Mouse (Mus musculus): ENCODE measurements around the gene Kdelr2.

The Kdelr2 gene

DNA sequence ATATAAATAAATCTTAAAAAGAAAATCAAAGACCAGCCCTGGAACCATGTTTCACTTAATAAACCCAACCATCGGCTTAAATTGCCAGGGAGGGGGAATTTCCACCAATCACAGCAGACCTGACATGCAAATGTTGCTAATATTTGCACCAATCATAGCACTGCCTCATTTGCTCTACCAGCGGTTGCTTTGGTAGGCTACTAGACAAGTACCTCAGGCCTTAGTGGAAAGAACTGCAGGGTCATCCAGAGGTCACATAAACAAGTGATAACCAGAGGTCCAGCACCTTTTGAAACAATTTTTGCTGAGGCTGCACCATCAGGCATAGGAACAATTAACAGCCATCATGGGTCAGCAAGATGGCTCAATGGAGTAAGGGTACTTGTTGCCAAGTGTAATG, 2.1 kb upstream of the Kdelr2 start:
- DNase-seq (ENCODE audit: low spot score in 2 of 2) = no peak

DNA sequence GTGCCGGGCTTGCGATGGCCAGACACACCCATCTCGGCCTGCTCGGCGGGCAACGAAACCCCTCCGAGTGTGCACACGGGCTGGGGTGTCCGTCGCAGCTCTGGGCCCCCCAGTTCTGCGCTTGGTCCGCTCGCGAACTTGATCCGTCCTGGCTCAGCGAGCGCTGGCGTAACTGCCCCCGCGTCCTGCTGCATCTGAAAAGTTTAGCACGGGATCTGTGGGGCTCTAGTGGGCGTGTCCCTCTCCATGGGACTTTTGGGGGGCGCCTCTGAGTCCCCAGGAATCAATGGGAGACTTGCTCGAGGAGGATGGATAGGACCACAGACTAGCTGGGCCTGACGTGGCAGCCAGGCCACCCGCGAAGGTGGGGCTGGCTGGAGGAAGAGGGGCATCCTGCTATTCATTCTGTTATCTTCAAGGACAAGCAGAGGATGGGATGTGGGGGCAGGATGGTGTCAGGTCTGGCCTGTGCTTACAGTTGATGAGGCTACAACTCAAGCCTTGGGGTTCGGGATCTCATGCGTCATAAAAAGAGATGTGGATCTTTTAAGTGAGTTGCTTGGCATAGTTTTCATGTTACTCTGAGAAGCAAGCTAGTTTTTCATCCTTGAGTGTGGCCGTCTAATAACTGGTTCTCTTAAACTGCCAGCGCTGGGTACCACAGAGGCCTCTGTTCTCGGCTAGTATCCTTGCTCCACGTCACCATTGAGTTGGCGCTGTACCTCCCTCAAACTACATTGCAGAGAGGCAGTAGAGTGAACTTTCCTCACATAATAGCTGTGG, 701 bp downstream of the Kdelr2 start:
- DNase-seq (ENCODE audit: low spot score in 2 of 2) = no peak

DNA sequence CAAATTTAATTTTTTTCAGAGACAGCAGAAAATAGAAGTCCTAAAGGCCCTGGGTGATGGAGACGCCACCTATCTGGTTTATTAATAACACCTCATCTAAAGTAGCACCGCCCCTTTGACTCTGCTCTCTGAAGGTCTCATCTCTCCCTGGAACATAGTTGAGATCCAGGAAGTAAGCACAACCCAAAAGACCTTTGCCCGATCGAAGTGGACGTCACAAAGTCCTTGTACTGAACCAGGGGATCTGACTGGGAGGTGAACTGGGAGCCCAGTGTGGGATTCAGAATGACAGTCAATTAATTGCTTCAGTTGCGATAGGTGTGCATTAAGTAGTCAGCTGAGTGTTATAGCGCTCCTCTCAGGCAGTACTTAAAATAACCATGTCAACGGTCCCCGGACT, 1.6 kb downstream of the Kdelr2 start:
- DNase-seq (ENCODE audit: low spot score in 2 of 2) = no peak

DNA sequence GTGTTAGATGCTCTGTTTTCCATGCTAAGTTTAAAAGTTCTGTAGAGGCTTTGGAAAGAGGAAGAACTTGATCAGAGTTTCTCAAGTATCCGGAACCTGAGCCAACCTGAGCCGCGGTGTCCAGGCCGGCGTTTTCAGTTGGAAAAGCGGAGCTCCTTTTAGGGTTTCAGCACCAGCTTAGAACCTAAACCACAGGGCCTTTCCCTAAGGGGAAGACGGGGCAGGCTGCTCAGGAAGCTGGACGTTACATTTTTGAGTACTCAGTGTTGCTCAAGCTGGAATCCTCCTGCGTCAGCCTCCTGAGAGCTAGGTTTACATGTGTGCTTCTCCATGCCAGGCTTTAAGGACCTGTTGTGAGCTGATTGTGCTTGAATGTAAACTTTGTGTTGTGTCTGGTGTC, 2.9 kb downstream of the Kdelr2 start:
- no peak for DNase-seq (ENCODE audit: low spot score in 2 of 2)

DNA sequence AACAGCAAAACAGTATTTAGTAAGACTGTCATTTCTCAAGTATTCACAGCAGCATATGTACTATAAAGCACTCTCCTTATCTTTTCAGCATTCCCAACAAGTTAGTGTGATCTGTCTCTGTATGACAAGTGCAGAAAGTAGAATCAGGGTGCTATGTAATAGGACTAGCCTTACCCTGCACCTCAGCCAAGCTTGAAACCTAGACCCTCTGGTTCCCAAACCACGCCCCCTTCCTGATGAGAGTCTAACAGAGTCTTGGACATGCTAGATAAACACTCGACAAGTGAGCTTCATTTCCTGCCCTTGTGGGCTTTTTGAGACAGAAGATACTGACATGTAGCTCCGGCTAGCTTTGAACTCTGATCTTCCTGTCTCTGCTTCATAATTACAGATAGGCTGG, 5.6 kb downstream of the Kdelr2 start:
- no peak for DNase-seq (ENCODE audit: low spot score in 2 of 2)

DNA sequence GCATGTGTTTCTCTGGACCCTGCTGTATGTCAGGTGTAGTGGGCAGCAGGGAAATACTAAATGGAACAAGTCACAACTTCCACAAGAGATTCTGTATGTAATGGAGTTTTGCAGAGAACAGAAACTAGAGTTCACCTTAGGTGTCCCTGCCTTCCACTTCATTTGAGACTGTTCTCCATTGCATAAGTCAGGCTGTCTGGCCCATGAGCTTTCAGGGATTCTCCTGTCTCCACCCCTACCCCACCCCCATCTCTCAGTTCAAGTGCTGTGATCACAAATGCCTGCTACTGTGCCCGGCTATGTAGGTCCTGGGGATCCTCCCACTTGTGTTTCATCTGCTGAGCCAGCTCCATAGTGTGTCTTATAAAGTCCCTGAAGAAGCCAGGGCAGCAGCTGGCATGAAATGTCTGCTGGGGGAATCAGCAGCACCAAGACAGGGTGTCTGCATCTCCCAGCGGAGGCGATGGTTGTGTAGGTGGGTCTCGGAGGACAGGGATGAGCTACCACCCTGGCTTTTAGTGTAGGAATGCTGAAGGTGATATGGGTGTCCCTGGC, 7.3 kb downstream of the Kdelr2 start:
- DNase-seq (ENCODE audit: low spot score in 2 of 2) = peak; percentile 23 to 38

DNA sequence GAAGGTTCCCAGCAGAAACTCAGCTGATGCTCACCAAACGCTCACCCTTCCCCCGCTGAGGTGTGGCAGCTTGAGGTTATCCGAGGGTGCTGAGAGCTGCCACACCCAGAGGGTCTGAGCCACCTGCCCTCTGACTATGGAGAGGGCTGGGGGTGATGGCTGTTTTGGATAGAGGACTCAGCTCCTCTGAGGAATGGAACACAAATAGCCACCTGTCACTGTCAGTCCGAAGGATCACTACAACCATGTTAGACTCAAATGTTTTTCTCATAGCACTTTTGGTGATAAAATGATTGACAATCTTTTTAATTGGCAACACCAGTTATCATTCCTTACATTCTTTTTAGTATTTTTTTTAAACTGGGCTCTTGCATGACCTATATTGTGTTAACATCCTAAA, 17.8 kb downstream of the Kdelr2 start:
- DNase-seq (ENCODE audit: low spot score in 2 of 2) = no peak

DNA sequence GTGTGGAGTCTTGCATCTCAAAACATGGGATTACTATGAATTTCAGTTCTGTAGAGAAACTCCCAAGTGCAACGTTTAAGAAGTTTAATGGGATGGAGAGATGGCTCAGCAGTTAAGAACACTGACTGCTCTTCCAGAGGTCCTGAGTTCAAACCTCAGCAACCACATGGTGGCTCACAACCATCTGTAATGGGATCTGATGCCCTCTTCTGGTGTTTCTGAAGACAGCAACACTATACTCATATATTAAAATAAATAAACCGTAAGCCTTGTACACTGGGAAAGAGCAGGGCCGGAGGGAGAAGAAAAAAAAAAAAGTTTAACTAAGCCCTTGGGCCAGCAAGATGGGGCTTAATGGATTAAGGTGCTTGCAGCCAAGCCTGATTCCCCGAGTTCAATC, 19.4 kb downstream of the Kdelr2 start:
- no peak for DNase-seq (ENCODE audit: low spot score in 2 of 2)

DNA sequence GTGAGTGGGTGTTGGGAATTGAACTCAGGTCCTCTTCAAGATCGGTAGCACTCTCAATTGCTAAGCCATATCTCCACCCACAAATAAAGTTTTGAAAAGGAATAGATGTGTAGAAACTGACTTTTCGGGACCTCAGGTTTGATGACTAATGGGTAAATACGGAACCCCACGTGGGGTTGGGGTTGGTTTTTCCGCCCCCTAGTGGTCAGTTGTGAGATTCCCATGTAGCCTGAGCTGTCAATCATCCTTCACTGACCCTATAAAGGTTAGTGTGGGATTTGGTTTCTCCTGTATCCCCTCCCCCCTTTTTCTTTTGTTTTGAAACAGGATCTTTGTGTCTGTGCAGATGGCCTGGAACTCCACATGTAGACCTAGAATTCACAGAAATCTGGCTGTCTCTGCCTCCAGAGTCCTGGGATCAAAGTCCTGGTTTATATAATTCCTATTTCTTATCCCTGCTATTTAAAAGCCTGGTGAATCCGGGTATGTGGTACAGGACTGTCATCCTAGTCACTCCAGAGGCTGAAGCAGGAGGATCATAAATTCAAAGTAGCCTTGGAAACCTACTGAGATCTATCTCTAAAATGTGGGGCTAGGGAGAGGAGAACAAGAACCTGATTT, 20.4 kb downstream of the Kdelr2 start:
- peak; percentile 41 to 44 for DNase-seq (ENCODE audit: low spot score in 2 of 2)

DNA sequence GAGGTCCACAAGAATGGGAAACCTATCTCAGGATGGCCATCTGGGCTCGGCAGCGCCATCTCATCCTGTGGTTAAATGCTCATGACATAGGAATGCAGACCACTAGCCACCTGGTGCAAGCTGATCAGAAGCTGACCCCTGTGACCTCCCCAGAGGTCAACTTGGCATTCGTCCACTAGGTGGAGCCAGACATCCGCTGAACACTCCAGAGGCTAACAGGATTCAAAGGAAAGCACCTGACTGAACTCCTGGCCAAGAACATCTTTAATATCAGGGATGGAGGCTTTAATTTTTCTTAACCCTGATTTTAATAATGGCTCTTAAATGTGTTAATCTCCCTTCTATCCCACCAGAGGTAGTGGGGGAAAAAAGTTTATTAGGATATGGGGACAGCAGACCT, 30.8 kb downstream of the Kdelr2 start:
- peak; percentile 41 to 60 for DNase-seq (ENCODE audit: low spot score in 2 of 2)

DNA sequence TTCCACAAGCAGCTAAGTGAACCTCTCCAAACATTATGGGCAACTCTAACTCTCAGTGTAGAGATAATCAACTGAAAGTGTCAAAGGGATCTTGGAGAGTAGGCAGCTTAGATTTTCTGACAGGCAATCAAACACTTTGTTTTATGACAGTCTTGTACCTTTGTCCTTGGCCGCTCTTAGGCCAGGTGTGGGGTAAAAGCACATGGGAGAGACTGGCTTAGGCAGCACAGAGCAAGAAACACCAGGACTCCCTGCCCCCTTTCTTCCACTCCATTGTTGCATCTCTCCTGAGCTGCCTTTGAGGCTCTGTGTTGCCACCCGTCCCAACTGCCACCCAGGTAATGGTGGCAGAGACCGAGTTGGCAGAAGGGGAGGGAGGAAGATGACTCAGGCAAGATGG, 37.7 kb downstream of the Kdelr2 start:
- DNase-seq (ENCODE audit: low spot score in 2 of 2) = no peak

DNA sequence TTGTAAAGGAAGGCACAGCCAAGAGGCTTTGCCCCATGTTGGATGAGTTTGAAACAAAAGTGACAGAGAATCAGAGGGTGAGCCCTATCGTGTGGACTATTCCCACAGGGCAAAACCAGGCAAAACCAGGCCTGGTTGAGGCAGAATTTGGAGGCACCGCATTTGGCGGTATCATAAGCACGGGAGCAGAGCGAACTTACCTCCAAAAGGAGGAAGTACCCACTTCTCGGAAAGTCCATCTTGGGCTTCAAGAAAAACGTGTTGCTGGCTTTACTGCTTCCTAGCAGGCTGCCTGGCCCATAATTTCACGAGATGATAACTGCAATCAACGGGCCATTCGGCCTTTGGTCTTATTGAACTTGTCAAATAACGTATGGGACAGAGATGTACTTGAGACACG, 38.1 kb downstream of the Kdelr2 start:
- no peak for DNase-seq (ENCODE audit: low spot score in 2 of 2)

DNA sequence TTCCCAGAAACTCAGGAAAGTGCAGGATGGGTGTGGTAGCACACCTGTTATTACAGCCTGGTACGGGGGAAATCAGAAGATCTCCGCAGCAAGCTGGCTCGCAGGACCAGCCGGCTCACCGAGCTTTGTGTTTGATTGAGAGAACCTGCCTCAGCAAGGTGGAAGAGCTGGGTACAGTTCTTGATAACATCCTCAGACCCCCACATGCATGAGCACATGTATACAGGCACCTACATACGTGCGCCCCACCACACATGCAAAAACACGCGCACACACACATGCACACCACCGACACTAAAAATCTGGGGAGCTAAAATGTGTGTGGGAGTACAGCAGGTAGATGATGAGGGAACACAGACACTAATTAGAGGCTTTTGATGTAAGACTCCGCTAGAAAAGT, 60.0 kb downstream of the Kdelr2 start:
- no peak for DNase-seq (ENCODE audit: low spot score in 2 of 2)

DNA sequence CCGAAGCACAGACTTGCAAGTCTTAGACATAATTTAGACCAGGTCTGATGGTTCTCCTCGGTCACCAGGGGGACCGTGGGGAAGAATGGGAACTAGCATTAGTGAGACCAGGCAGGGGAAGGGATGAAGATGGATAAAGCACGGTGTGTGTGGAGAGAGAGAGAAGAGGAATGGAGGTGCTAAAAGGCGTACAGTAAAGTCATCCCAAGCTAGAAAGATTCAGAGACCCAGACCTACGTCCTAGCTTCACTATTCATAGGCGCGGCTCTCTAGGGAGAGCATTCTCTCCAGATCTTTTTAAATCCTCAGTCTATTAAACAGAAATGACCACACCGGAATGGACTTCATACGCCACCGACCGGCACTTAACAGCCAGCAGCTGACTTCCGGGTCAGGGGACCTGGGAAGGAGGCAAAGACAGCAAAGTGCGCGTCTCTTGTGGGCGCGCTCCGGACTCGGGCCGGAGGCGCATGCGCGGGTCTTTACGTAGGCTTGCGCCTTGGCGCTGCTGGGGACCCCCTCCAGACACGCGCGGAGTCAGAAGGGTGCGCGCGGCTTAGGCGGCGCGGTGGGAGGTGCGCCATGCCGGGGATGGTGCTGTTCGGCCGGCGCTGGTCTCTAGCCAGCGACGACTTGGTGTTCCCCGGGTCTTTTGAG, 60.6 kb downstream of the Kdelr2 start, which contains the start of gene Daglb:
Daglb (plus strand) TSS at position 485 of the 657 bp plus-strand sequence.
- DNase-seq (ENCODE audit: low spot score in 2 of 2) = peak; percentile 90 to 92

DNA sequence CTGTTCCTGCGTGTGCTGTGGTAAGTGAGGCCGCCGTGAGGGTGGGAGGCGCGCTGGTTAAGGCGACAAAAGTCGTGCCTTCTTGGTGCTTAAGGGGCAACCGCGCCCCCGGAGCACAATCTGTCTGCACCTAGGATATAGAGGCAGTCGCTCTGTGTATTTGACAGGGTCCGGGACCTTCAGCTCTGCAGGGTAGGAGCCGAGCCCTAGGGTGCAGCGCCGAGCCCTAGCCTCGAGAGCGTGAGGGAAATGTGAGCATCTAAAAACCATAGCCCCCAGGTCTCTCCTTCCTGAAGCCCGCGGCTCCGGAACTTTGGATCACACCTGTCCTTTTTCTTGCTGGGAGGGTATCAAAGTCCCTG, 61.1 kb downstream of the Kdelr2 start:
- DNase-seq (ENCODE audit: low spot score in 2 of 2) = no peak

DNA sequence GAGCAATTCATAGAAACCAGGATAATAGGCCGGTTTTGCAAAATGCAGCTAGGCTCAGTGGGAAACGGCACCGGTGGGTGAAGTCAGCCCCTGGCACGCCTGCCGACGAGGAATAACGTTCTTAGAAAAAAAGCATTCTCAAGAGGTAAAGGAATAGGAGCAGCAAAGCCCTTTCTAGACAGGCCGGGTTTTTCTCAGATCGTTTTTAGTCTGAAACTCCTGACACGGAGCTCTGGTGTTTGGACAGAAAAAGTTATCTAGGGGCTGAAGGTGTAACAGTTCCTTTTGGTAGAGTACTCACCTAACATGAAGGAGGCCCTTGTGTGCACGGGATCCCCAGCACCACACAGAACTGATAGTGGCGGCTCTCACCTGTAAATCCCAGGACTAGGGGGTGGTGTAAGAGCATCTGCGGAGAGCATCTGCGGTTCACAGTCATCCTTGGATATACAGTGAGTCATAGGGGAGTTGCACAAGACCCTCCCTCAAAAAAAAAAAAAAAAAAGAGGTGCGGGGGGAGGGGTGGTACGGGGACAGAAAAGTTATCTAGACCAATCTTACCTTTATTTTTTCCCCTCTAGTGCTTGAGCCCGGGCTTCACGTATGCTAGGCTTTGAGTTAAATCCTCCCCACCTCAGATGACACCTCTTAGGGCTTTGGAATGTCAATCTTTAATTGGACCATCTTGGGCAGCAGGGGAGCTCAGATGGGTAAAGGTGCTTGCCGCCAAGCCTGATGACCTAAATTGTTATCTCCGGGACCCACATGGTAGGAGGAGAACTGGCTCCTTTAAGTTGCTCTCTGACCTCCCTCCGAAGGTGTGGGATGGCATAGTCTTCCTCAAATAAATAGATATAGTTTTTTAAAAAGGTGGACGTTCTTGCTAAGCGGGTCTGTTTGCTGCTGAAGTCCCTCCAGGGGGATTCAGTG, 61.8 kb downstream of the Kdelr2 start:
- DNase-seq (ENCODE audit: low spot score in 2 of 2) = no peak

DNA sequence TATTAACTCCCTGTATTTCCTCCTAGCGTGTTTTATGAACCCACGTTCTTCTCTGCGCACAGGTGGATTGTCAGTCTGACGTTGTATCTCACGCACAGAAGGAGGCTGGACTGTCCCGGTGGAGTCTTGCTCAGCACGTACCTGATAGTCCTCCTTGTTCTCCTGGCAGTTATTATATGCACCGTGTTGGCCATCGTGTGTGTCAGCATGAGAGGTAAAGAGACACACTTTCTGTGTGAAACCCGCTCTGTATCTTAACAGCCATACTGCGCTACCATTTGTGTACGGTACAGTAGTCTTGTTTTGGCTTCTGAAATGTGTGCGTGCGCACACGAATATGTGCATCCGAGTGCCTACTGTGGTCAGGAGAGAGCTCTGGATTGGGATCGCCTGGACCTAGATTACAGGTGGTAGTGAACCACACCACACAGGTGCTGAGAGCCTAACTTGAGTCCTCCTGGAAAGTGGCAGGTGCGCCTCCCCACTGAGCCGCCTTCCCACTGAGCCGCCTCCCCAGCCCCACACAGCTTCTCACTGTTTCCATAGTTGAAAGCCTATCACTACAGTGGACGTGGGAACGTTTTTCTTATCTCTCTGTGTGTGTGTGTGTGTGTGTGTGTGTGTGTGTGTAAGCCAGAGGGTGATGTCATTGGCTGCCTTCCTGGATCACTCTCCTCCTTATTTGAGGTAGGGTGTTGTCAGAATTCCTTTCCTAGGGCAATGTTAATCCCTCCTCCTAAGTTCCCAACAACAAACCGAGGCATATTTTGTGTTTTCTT, 63.4 kb downstream of the Kdelr2 start:
- DNase-seq (ENCODE audit: low spot score in 2 of 2) = no peak

DNA sequence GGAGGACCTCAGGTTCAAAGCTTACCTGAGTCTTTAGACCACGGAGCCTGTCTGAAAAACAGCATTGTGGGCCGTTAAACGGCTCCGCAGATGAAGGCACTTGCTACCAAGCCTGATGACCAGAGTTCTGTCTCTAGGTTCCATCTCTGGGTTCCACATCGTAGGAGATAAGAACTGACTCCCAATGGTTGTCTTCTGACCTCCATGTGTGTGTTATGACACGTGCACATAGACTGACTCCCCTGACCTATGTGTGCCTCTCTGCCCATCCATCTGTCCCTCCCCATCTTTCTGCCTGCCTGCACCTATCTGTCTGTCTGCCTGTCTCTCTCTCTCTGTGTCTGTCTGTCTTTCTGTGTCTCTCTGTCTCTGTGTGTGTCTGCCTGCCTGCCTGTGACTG, 64.3 kb downstream of the Kdelr2 start:
- no peak for DNase-seq (ENCODE audit: low spot score in 2 of 2)

DNA sequence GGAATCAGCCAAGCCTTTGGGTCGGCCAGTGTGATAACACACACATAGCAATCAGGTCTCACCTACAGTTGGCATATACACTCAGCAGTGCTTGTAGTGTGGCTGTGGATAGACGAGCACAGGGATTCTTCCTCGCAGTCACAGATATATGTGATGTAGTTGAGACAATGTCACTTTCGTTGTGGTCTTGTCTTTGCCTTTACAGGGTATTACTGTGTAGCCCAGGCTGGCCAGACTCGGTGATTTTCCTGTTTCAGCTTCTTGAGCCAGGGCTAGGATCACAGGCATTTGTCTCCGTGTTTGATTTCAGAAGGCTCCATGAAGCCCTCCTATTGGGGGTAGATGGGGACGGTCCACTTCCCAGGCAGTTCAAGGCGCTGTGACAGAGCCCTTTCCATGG, 66.0 kb downstream of the Kdelr2 start:
- DNase-seq (ENCODE audit: low spot score in 2 of 2) = no peak

DNA sequence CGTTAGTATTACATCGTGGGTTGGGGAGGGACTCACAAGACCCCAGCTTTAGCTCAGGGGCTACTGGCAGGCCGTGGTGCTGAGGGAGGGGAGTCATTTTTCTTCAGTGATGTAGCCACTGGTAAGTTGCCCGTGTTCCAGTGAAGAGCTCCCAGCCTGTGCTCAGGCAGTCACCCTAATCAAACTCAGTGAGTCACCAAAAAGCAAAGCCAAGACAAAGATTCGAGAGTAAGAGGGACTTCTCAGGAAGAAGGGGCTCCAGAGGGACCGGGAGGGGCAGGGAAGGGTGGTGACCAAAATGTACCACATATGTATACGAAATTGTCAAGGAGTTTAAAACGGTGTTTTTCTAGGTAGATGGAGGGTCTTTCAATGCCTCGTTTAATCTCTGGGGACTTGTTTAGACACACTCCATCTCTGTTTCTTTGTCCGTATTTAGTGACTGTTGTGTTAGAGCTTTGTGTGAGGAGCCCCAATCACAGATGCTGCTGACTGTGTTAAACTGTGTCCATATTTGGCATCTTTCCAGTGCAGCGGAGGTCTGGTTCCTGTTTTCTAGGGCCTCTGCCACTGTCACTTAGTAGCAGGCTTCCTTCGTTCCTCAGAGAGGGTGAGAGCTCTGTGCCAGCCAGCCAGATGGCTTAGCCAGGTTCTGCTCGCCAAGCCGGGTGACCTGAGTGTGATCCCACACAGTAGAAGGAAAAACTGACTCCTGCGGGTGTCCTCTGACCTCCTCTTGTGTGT, 67.0 kb downstream of the Kdelr2 start:
- peak in 1 of 2 experiments; percentile 40 for DNase-seq (ENCODE audit: low spot score in 2 of 2)
